Mouse (Mus musculus) spleen, adult 2 months (tissue): ENCODE results near the gene Phc2. TPM values are rescaled to one million over a fixed set of nuclear protein-coding genes. Genes with fewer than 3 reads are reported as not detected.

Experiments used
- DNase-seq, 2 experiments: peaks; one replicate each; pipeline versions ENCODE4 v3.0.0 to v3.0.0-alpha.2; 2012 to 2021; ENCODE audit warnings: low spot score in 2 of 2, low read depth in 1 of 2
- H3K27ac ChIP-seq: fragments of 200-500 bp; 2 replicates; pipeline ENCODE4 v1.5.1; 2012; ENCODE audit warnings: low read length, inconsistent platforms; ENCODE audit not compliant: insufficient read depth
- H3K27me3 ChIP-seq: fragments of 200-500 bp; 2 replicates; pipeline ENCODE4 v1.6.1; 2012; ENCODE audit warnings: mild to moderate bottlenecking, moderate library complexity, low read length, inconsistent platforms; ENCODE audit not compliant: control insufficient read depth, insufficient read depth
- H3K36me3 ChIP-seq: fragments of 200-500 bp; 2 replicates; pipeline ENCODE4 v1.6.1; 2012; ENCODE audit warnings: mild to moderate bottlenecking, low read length, inconsistent platforms; ENCODE audit not compliant: control insufficient read depth, insufficient read depth
- H3K4me1 ChIP-seq: fragments of 200-500 bp; 2 replicates; pipeline ENCODE4 v1.6.1; 2011; ENCODE audit warnings: inconsistent platforms; ENCODE audit not compliant: control insufficient read depth, insufficient read depth, insufficient read length
- H3K4me3 ChIP-seq: fragments of 200-500 bp; 2 replicates; pipeline ENCODE4 v1.5.1; 2011; ENCODE audit warnings: mild to moderate bottlenecking, inconsistent platforms; ENCODE audit not compliant: insufficient read depth, insufficient read length; ENCODE audit errors: extremely low read depth
- CTCF ChIP-seq: fragments of 200-500 bp; IDR thresholded peaks from 2 replicates; pipeline ENCODE4 v1.5.1; 2011; ENCODE audit warnings: mild to moderate bottlenecking, inconsistent platforms; ENCODE audit not compliant: insufficient read depth, insufficient read length, insufficient replicate concordance; ENCODE audit errors: extremely low read depth
- POLR2A ChIP-seq: fragments of 200-500 bp; IDR thresholded peaks from 2 replicates; pipeline ENCODE4 v1.6.1; 2011; ENCODE audit warnings: low read depth, low read length, inconsistent platforms
- whole genome bisulfite sequencing: fragments of 180-500 bp; shearing (Covaris S2); methylation state at CpG from one replicate; pipeline ENCODE4 v1.1.7; 2018; 5-methylcytosine and 5-hydroxymethylcytosine counted together
- polyA plus RNA-seq: library from polyadenylated mRNA; depleted of rRNA; stranded (reverse); fragments of >200 nt; gene quantifications from 2 replicates; pipeline ENCODE4 v1.2.3, GENCODE M21; 2012

Gene Phc2
- polyA plus RNA-seq, 1 experiment = 76.7 TPM

DNA sequence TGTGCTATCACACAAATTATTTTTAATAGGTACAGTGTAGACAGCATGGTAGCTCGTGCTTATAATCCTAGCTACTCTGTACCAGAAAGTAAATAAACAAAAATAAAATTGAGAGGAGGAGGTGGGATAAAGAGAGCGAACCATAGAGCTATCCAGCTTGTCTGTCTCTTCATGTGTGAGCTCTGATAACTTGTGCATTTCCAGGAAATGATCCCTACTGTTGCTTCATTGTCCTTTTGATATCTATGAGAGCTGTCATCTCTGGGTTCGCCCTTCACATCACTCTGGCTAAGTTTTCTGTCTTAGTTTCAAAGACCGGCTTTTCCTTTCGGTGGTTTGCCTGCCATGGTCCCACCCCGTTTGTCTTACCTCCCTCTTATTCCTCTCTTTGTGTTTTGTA lies 14.7 kb downstream of the Phc2 start:
- DNase-seq = no peak
- Histone ChIP-seq H3K36me3 (no peaks in the 10 kb centered on the region), H3K27ac (no peak overlapping the region), H3K4me3 (no peak overlapping the region), H3K4me1 (no peaks in the 10 kb centered on the region), H3K27me3 (no peaks in the 10 kb centered on the region)
- 80% methylated on average over 6 of the region's 6 CpGs for WGBS
- TF ChIP-seq POLR2A = no peak
- no peak for TF ChIP-seq CTCF

DNA sequence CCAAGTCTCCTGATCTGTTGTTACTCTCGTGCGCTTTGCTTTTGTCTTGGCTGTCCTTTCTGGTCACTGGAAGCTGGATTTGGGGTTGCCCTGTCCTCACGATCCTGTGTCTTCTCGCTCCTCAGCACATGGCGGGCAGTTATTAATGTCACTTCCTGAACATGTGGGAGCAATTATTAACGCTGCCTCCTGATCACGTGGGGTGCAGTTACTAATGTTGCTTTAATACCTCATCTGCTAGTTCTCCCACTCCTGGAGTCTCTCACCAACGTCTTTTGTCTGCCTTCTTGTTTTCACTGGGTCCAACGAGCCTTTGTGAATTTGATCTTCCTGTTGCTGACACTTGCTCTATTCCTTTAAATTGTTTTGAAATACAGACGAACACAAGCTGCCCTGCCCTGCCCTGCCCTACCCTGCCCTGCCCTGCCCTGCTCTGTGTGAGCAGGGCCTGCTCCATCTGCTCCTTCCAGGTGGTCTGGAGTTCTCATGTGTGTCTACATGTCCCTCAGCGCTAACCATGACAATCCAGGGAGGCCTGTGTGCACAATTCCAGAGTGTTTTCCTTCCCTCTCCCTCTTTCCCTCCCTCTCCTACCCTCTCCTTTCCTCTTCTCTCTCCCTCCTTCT lies 16.2 kb downstream of the Phc2 start:
- DNase-seq = no peak
- H3K27ac ChIP-seq = no peak overlapping the region
- no peaks in the 10 kb centered on the region for H3K27me3 ChIP-seq
- H3K36me3 ChIP-seq = no peaks in the 10 kb centered on the region
- TF ChIP-seq CTCF = no peak
- no peak for TF ChIP-seq POLR2A
- no peaks in the 10 kb centered on the region for H3K4me1 ChIP-seq
- H3K4me3 ChIP-seq = no peak overlapping the region
- 68% methylated on average over 11 of the region's 11 CpGs for WGBS

DNA sequence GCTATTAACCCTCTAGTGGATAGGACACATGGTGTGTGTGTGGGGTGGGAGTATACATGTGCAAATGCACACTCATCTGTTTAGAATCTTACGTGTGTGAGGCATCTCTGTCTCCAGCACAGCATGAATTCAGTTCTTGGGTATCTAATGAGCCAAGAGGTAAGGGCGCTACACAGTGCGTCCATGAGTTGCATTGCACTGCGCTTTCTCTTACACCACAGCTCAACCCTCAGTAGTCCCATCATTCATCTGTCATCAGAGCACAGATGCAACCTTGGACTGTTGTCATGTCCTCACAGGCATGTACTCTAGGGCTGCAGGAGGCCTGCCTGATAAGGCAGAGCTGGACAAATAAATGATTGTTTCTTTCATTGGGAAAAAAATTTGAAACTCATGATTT lies 18.0 kb downstream of the Phc2 start:
- H3K4me3 ChIP-seq = no peak overlapping the region
- H3K4me1 ChIP-seq = no peaks in the 10 kb centered on the region
- no peak for TF ChIP-seq CTCF
- no peak for TF ChIP-seq POLR2A
- no peak for DNase-seq
- WGBS = 95% methylated on average over 4 of the region's 4 CpGs
- H3K36me3 ChIP-seq = no peaks in the 10 kb centered on the region
- H3K27me3 ChIP-seq = no peaks in the 10 kb centered on the region
- no peak overlapping the region for H3K27ac ChIP-seq

DNA sequence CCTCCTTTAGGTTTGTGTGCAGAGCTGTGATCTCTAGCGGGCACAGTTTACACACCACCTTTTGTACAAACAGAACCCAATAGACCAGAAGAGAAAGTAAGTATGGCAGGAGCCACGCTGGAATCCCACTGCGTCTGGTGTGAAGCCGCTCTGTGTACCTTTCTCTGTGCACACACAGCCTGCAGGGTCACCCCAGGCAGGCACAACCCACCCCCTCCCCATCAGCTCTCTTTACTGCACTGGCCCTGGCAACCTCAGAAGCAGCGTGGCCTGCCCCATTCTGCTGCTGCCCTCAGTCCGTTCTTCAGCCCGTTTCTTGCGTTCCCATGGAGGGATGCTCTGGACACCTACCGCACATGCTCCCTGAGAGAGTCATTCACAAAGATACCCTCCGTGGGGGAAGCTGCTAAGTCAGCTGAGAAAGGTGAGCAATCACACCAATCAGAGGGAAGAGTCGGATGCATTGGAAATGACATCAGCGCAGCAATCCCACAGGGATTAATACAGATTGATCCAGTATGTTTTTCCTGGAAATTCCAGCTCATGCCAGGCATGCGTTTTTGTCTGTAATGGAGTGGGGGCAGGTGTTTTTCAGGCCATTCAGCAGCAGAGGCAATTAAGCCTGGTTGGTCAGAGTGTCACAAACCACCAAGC lies 24.2 kb downstream of the Phc2 start:
- WGBS = 93% methylated on average over 13 of the region's 13 CpGs

DNA sequence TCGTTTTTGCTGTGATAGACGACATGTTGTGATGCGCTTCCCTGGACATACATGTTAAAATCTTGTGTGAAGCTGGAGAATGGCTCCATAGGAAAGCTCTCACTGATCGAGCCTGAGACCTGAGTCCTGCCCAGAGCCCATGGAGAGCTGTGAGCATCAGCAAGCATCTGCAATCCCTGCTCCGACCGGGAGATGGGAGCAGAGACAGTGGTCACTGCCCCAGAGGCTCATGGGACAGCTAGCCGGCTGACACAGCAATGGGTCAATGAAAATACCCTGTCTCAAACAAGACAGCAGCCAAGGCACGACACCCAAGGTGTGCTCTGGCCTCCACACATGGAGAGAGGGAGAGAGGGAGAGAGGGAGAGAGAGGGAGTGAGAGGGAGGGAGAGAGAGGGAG lies 26.6 kb downstream of the Phc2 start:
- Histone ChIP-seq H3K36me3 (no peaks in the 10 kb centered on the region), H3K27me3 (no peaks in the 10 kb centered on the region), H3K27ac (no peak overlapping the region), H3K4me3 (no peak overlapping the region), H3K4me1 (no peaks in the 10 kb centered on the region)
- 87% methylated on average over 8 of the region's 8 CpGs for WGBS
- no peak for TF ChIP-seq CTCF
- DNase-seq = no peak

More for the DNA sequence above, 24.2 kb downstream of the Phc2 start:
- Histone ChIP-seq H3K4me3 (no peak overlapping the region), H3K27ac (no peak overlapping the region), H3K4me1 (no peaks in the 10 kb centered on the region), H3K36me3 (no peaks in the 10 kb centered on the region), H3K27me3 (no peaks in the 10 kb centered on the region)
- no peak for DNase-seq
- no peak for TF ChIP-seq CTCF
- TF ChIP-seq POLR2A = no peak

DNA sequence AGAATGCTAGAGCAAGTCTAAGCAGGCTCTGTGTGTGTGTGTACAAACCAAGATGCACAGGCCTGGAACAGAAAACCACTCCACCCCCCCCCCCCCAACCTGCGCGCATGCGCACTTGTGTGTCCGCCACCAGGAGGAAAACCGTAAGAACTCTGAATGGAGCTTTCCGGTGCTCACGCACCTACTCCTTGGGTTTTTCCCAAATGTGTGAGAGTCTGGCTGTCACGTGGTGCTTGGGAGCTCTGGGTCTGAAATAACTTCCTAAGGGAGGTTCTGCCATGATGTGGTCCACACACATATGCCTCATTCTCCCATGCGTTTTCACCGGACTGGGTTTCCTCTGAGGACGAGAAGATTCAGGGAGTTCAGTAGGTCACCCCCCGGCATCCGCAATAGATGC lies 27.8 kb downstream of the Phc2 start:
- Histone ChIP-seq H3K4me1 (no peaks in the 10 kb centered on the region), H3K4me3 (no peak overlapping the region), H3K27ac (no peak overlapping the region), H3K27me3 (no peaks in the 10 kb centered on the region), H3K36me3 (no peaks in the 10 kb centered on the region)
- 94% methylated on average over 13 of the region's 13 CpGs for WGBS
- TF ChIP-seq POLR2A (no peak), CTCF (no peak)
- DNase-seq = no peak

DNA sequence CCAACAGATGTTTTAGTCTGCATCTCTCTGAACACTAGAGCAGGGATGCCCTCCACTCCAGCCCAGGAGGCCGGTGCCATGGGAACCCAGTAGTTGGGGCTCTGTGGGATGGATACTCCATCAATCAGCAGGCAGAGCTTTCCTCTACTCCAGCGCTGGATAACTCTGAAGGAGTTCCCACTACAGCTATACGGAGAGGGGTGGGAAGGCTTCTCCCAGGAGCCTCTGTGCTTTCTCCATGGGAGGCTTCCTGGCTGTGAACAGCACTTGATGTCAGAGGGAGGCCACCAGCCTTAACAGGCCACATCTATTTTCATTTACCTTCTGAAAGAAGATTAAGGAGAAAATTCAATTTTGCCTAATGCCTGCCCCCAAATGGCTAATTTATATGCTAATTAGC lies 29.2 kb downstream of the Phc2 start:
- Histone ChIP-seq H3K27me3 (no peaks in the 10 kb centered on the region), H3K4me1 (peaks cover 2% of the 10 kb centered on the region; the same call in 1 of the 2 replicates), H3K27ac (no peak overlapping the region), H3K36me3 (no peaks in the 10 kb centered on the region), H3K4me3 (no peak overlapping the region)
- DNase-seq = no peak
- TF ChIP-seq CTCF (no peak), POLR2A (no peak)
- 90% methylated on average over 3 of the region's 3 CpGs for WGBS
